ENCODE assay signal across 9 mouse cellular contexts in genomic region chr2:178727930-178728793, GRCm38 (mm10).
A peak's percentile ranks its signal among the peaks of the same experiment; 100 is the strongest.
DNase-seq lines count a peak whose midpoint lies in the region; ATAC-seq lines count a peak whose summit lies in the region.
"Had no signal": no experiment of that assay in that cellular context is flagged by ENCODE, and none has a peak within 500 bp of the region (broad histone marks: within the 10 kb centered on the region; RNA-seq: fewer than 3 reads in every experiment).

No protein-coding gene starts in this region.

- no peak overlapping the region for H3K9ac ChIP-seq in midbrain, embryonic 14.5 days (replicated peaks; ENCODE audit: low read length)
- no peak overlapping the region for H3K9ac ChIP-seq in intestine, embryonic 15.5 days
- H3K9ac ChIP-seq: liver, embryonic 13.5 days had no signal

- H3K36me3 ChIP-seq in midbrain, embryonic 14.5 days (ENCODE audit: control insufficient read depth, insufficient read depth, low read length): no peaks in the 10 kb centered on the region
- H3K36me3 ChIP-seq in intestine, embryonic 15.5 days: no peaks in the 10 kb centered on the region
- H3K36me3 ChIP-seq: liver, embryonic 13.5 days had no signal

- DNase-seq in adrenal gland, postnatal 10 days: peak; percentile 18
- no peak for DNase-seq in adrenal gland, adult 8-10 months
- DNase-seq in ES-CJ7 (ENCODE audit: low read depth, low spot score): peak; percentile 17
- DNase-seq in forelimb bud, embryonic 11.5 days (ENCODE audit: low read depth, low spot score): peak; percentile 10
- DNase-seq in midbrain, embryonic 14.5 days: peak; percentile 85
- DNase-seq in spleen, postnatal 14 days (ENCODE audit: low spot score in 2 of 2): no peak
- no peak for DNase-seq in testis, postnatal 14 days (ENCODE audit: low spot score)
- DNase-seq: liver, embryonic 13.5 days had no signal

- no peaks in the 10 kb centered on the region for H3K27me3 ChIP-seq in midbrain, embryonic 14.5 days (ENCODE audit: control insufficient read depth, insufficient read depth, low read length)
- H3K27me3 ChIP-seq in intestine, embryonic 15.5 days (replicated peaks): no peaks in the 10 kb centered on the region
- H3K27me3 ChIP-seq: liver, embryonic 13.5 days had no signal

- no peaks in the 10 kb centered on the region for H3K9me3 ChIP-seq in midbrain, embryonic 14.5 days (ENCODE audit: control insufficient read depth, low read length)
- no peaks in the 10 kb centered on the region for H3K9me3 ChIP-seq in intestine, embryonic 15.5 days
- H3K9me3 ChIP-seq: liver, embryonic 13.5 days had no signal

- peak; percentile 82; the same call in 1 of the 2 replicates for ATAC-seq in midbrain, embryonic 14.5 days (ENCODE audit: low FRiP score, low TSS enrichment)
- no peak for ATAC-seq in intestine, embryonic 15.5 days

- peak overlapping the region; percentile 41 for H3K4me2 ChIP-seq in midbrain, embryonic 14.5 days (ENCODE audit: low read length)
- no peak overlapping the region for H3K4me2 ChIP-seq in intestine, embryonic 15.5 days (replicated peaks)
- H3K4me2 ChIP-seq: liver, embryonic 13.5 days had no signal

- H3K4me3 ChIP-seq in midbrain, embryonic 14.5 days (replicated peaks; ENCODE audit: low read depth, low read length): 0 out of 2 replicates have a peak overlapping the region, but pooled peaks have one; percentile 9
- H3K4me3 ChIP-seq in intestine, embryonic 15.5 days (replicated peaks): no peak overlapping the region
- H3K4me3 ChIP-seq: liver, embryonic 13.5 days had no signal

- H3K4me1 ChIP-seq in midbrain, embryonic 14.5 days (ENCODE audit: control insufficient read depth, insufficient read depth, low read length): peaks cover 21% of the 10 kb centered on the region
- H3K4me1 ChIP-seq in intestine, embryonic 15.5 days (replicated peaks): 0 out of 2 replicates have a peak, but pooled peaks cover 5% of the 10 kb centered on the region
- H3K4me1 ChIP-seq: liver, embryonic 13.5 days had no signal

- peak overlapping the region; percentile 61 for H3K27ac ChIP-seq in midbrain, embryonic 14.5 days (replicated peaks; ENCODE audit: low read depth, low read length)
- no peak overlapping the region for H3K27ac ChIP-seq in intestine, embryonic 15.5 days
- H3K27ac ChIP-seq: liver, embryonic 13.5 days had no signal

- 1% methylated on average over 17 of the region's 17 CpGs for WGBS in midbrain, embryonic 14.5 days
- WGBS in intestine, embryonic 15.5 days: 10% methylated on average over 17 of the region's 17 CpGs

Comparison
In these comparisons a context has a peak if more than half of its experiments do, and no peak if none do; other contexts are left out.
1. DNase-seq: peak in adrenal gland, postnatal 10 days (single experiment), ES-CJ7 (single experiment), forelimb bud, embryonic 11.5 days (single experiment) and midbrain, embryonic 14.5 days (single experiment); none in adrenal gland, adult 8-10 months (single experiment), spleen, postnatal 14 days (0 of 2) and testis, postnatal 14 days (single experiment).